Mouse (Mus musculus): ENCODE results near the gene Polr2g. TPM values are rescaled to one million over a fixed set of nuclear protein-coding genes. Genes with fewer than 3 reads are reported as not detected.
A peak's percentile ranks its signal among the peaks of the same experiment; 100 is the strongest.

The Polr2g gene
- polyA plus RNA-seq, 1 experiment from 2014 or later, result 147 TPM

GRCm38 (mm10) chr19:8831262-8831661, 32.9 kb upstream of the Polr2g start:
- no peak overlapping the region for H3K27ac ChIP-seq
- no peak overlapping the region for H3K4me3 ChIP-seq
- ATAC-seq (ENCODE audit: borderline replicate concordance, extremely low read depth, low FRiP score, low TSS enrichment), result no peak
- WGBS, result 79% methylated on average over 11 of the region's 11 CpGs
- no peak overlapping the region for H3K4me2 ChIP-seq
- H3K9ac ChIP-seq, result no peak overlapping the region
- H3K9me3 ChIP-seq, result no peaks in the 10 kb centered on the region
- H3K27me3 ChIP-seq, result no peaks in the 10 kb centered on the region
- H3K4me1 ChIP-seq, result no peaks in the 10 kb centered on the region
- peaks cover 86% of the 10 kb centered on the region for H3K36me3 ChIP-seq

DNA sequence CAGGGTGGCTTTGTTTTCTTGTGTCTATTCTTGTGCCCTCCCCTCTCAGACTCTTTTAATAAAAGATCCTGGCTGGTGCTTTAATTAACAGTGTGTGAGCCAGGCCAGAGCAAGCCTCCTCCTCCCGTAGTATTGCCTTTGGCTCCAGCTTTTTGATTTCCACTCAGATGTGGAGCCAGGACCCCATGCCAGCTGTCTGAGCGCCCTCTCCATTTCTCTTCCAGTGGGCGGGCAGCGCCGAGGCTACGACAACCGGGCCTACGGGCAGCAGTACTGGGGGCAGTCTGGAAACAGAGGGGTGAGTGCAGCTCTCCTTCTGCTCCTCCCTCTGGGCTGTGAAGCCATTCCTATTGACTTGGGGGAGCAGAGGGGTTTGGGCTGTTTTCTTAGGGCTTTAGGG, 32.3 kb upstream of the Polr2g start:
- Histone ChIP-seq H3K4me3 (no peak overlapping the region), H3K4me2 (no peak overlapping the region), H3K27me3 (no peaks in the 10 kb centered on the region), H3K9ac (no peak overlapping the region), H3K36me3 (peaks cover 92% of the 10 kb centered on the region), H3K4me1 (no peaks in the 10 kb centered on the region), H3K9me3 (no peaks in the 10 kb centered on the region), H3K27ac (no peak overlapping the region)
- ATAC-seq (ENCODE audit: borderline replicate concordance, extremely low read depth, low FRiP score, low TSS enrichment), result no peak
- WGBS, result 90% methylated on average over 8 of the region's 8 CpGs

DNA sequence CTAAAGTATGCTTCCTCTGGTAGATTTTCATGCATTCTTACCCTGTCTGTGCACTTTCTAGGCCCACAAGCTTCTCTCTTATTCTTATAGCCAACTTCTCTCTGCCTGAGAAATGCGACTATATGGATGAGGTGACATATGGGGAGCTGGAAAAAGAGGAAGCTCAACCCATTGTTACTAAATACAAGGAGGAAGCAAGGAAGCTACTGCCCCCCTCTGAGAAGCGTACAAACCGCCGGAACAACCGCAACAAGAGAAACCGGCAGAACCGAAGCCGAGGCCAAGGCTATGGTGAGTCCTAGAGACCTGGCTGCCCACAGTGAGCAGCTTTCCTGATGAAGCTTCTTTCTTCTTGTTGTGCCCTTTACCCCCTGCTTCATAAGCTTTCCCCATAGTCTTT, 31.3 kb upstream of the Polr2g start, which contains the start of gene AC129217.1:
AC129217.1 (plus strand) TSS at position 114 of the 400 bp plus-strand sequence.
- Histone ChIP-seq H3K4me1 (no peaks in the 10 kb centered on the region), H3K9me3 (no peaks in the 10 kb centered on the region), H3K9ac (no peak within 1 kb of the TSS), H3K27me3 (no peaks in the 10 kb centered on the region), H3K4me2 (no peak within 1 kb of the TSS), H3K4me3 (no peak within 1 kb of the TSS), H3K36me3 (peaks cover 99% of the 10 kb centered on the region), H3K27ac (no peak within 1 kb of the TSS)
- no peak for ATAC-seq (ENCODE audit: borderline replicate concordance, extremely low read depth, low FRiP score, low TSS enrichment)
- WGBS, result 91% methylated on average over 8 of the region's 8 CpGs

- H3K36me3 ChIP-seq, result peaks cover 51% of the 10 kb centered on the region
- H3K27ac ChIP-seq, result no peak overlapping the region
- 0 out of 2 replicates have a peak overlapping the region, but pooled peaks have one; percentile 10 for H3K9ac ChIP-seq
- ATAC-seq (ENCODE audit: borderline replicate concordance, extremely low read depth, low FRiP score, low TSS enrichment), result no peak
- H3K4me1 ChIP-seq, result peaks cover 20% of the 10 kb centered on the region
- no peaks in the 10 kb centered on the region for H3K27me3 ChIP-seq
- no peaks in the 10 kb centered on the region for H3K9me3 ChIP-seq
- H3K4me2 ChIP-seq, result peak overlapping the region; percentile 66
- whole genome bisulfite sequencing, result 70% methylated on average over 8 of the region's 8 CpGs
- peak overlapping the region; percentile 96 for H3K4me3 ChIP-seq
These were observed 24.3 kb upstream of the Polr2g start for GRCm38 (mm10) chr19:8822696-8823095.

DNA sequence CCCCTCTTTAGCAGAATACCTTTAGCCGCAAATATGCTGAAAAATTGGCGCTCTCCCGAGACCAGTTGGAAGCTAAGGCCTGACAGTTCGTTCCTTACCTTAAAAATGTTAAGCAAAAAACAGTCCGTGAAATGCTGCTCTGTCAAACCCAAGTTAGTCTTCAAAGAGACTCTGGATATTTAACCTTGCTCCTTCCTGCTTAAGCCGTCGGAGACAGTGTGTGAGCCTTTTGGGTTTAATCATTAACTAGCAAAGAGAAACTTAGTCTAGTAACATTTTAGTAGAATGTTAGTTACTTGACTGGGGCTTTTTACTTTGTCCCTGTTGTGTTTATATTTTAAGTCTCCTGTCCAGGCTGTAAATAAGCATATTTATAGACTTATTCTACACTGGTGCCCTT, 22.8 kb upstream of the Polr2g start:
- peak overlapping the region; percentile 100 for H3K27ac ChIP-seq
- peak overlapping the region; percentile 97 for H3K9ac ChIP-seq
- peak overlapping the region; percentile 66 for H3K4me2 ChIP-seq
- no peak for ATAC-seq (ENCODE audit: borderline replicate concordance, extremely low read depth, low FRiP score, low TSS enrichment)
- H3K27me3 ChIP-seq, result no peaks in the 10 kb centered on the region
- under 1% methylated on average over 7 of the region's 7 CpGs for WGBS
- peaks cover 32% of the 10 kb centered on the region for H3K4me1 ChIP-seq
- peak overlapping the region; percentile 96 for H3K4me3 ChIP-seq
- peaks cover 35% of the 10 kb centered on the region for H3K36me3 ChIP-seq
- H3K9me3 ChIP-seq, result no peaks in the 10 kb centered on the region

- WGBS, result under 1% methylated on average over 47 of the region's 48 CpGs
- no peak; the same call in 1 of the 2 replicates for ATAC-seq (ENCODE audit: borderline replicate concordance, extremely low read depth, low FRiP score, low TSS enrichment)
- H3K27me3 ChIP-seq, result no peaks in the 10 kb centered on the region
These were observed 22.1 kb upstream of the Polr2g start for GRCm38 (mm10) chr19:8820424-8820956.

GRCm38 (mm10) chr19:8819596-8820423, 21.4 kb upstream of the Polr2g start, which contains the start of gene Hnrnpul2:
TSS of gene Hnrnpul2 (plus strand) at chr19:8820010.
- peaks cover 32% of the 10 kb centered on the region for H3K36me3 ChIP-seq
- H3K9me3 ChIP-seq, result no peaks in the 10 kb centered on the region
- H3K9ac ChIP-seq, result peak within 1 kb of the TSS; percentile 97
- no peaks in the 10 kb centered on the region for H3K27me3 ChIP-seq
- peaks cover 37% of the 10 kb centered on the region for H3K4me1 ChIP-seq
- peak within 1 kb of the TSS; percentile 96 for H3K4me3 ChIP-seq
- peak within 1 kb of the TSS; percentile 100 for H3K27ac ChIP-seq
- peak; percentile 96 for ATAC-seq (ENCODE audit: borderline replicate concordance, extremely low read depth, low FRiP score, low TSS enrichment)
- under 1% methylated on average over 80 of the region's 83 CpGs for WGBS
- H3K4me2 ChIP-seq, result peak within 1 kb of the TSS; percentile 66

More at GRCm38 (mm10) chr19:8820424-8820956, 22.1 kb upstream of the Polr2g start:
- peak overlapping the region; percentile 66 for H3K4me2 ChIP-seq
- H3K27ac ChIP-seq, result peak overlapping the region; percentile 100
- H3K9me3 ChIP-seq, result no peaks in the 10 kb centered on the region
- peaks cover 37% of the 10 kb centered on the region for H3K4me1 ChIP-seq
- peaks cover 34% of the 10 kb centered on the region for H3K36me3 ChIP-seq
- peak overlapping the region; percentile 96 for H3K4me3 ChIP-seq
- H3K9ac ChIP-seq, result peak overlapping the region; percentile 97

GRCm38 (mm10) chr19:8818801-8819595, 20.6 kb upstream of the Polr2g start, which contains the start of gene Ttc9c:
TSS of gene Ttc9c (minus strand) at chr19:8819333.
- Histone ChIP-seq H3K36me3 (peaks cover 31% of the 10 kb centered on the region), H3K9me3 (no peaks in the 10 kb centered on the region), H3K27me3 (no peaks in the 10 kb centered on the region), H3K4me1 (peaks cover 37% of the 10 kb centered on the region), H3K9ac (peak within 1 kb of the TSS; percentile 97), H3K27ac (peak within 1 kb of the TSS; percentile 100), H3K4me2 (peak within 1 kb of the TSS; percentile 66), H3K4me3 (peak within 1 kb of the TSS; percentile 96)
- WGBS, result under 1% methylated on average over 33 of the region's 33 CpGs
- peak; percentile 92 for ATAC-seq (ENCODE audit: borderline replicate concordance, extremely low read depth, low FRiP score, low TSS enrichment)

GRCm38 (mm10) chr19:8818301-8818798, 20.0 kb upstream of the Polr2g start:
- peak overlapping the region; percentile 66 for H3K4me2 ChIP-seq
- H3K27ac ChIP-seq, result peak overlapping the region; percentile 100
- H3K4me3 ChIP-seq, result peak overlapping the region; percentile 96
- no peaks in the 10 kb centered on the region for H3K27me3 ChIP-seq
- H3K9ac ChIP-seq, result peak overlapping the region; percentile 72
- H3K4me1 ChIP-seq, result peaks cover 37% of the 10 kb centered on the region
- ATAC-seq (ENCODE audit: borderline replicate concordance, extremely low read depth, low FRiP score, low TSS enrichment), result no peak
- 14% methylated on average over 14 of the region's 14 CpGs for WGBS
- H3K9me3 ChIP-seq, result no peaks in the 10 kb centered on the region
- H3K36me3 ChIP-seq, result peaks cover 31% of the 10 kb centered on the region

- Histone ChIP-seq H3K4me3 (peak overlapping the region; percentile 9; the same call in 1 of the 2 replicates), H3K27ac (no peak overlapping the region), H3K4me2 (peak overlapping the region; percentile 66; the same call in 1 of the 2 replicates), H3K9me3 (no peaks in the 10 kb centered on the region), H3K27me3 (no peaks in the 10 kb centered on the region), H3K9ac (no peak overlapping the region), H3K36me3 (peaks cover 37% of the 10 kb centered on the region), H3K4me1 (peaks cover 25% of the 10 kb centered on the region)
- WGBS, result 68% methylated on average over 3 of the region's 3 CpGs
- ATAC-seq (ENCODE audit: borderline replicate concordance, extremely low read depth, low FRiP score, low TSS enrichment), result no peak
These were observed 18.6 kb upstream of the Polr2g start for GRCm38 (mm10) chr19:8817001-8817400.

DNA sequence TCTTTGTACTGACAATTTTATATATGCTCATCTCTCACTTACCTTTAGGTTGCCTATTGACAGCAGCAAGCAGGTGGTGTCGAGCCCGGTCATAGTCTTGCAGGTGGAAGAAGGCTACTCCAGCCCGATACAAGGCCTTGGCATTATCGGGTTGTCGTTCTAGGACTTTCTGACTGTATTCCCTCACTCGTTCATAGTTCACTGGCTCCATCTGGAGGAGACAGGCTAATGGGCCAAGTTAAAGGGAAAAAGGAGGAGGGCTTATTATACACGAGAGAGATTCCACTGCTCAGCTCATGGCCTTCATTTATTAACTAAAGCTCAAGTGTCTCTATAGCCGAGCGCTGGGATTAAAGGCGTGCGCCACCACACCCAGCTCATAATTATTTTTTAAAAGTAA, 17.4 kb upstream of the Polr2g start:
- no peak overlapping the region for H3K4me2 ChIP-seq
- H3K9me3 ChIP-seq, result no peaks in the 10 kb centered on the region
- H3K27ac ChIP-seq, result no peak overlapping the region
- ATAC-seq (ENCODE audit: borderline replicate concordance, extremely low read depth, low FRiP score, low TSS enrichment), result no peak
- peaks cover 22% of the 10 kb centered on the region for H3K4me1 ChIP-seq
- no peaks in the 10 kb centered on the region for H3K27me3 ChIP-seq
- H3K4me3 ChIP-seq, result no peak overlapping the region
- WGBS, result 69% methylated on average over 11 of the region's 11 CpGs
- no peak overlapping the region for H3K9ac ChIP-seq
- peaks cover 46% of the 10 kb centered on the region for H3K36me3 ChIP-seq

All from lung, embryonic 15.5 days (tissue).